Mouse (Mus musculus) left cerebral cortex, postnatal 10 days (tissue): ENCODE data around the gene Actl10. TPM values are rescaled to one million over a fixed set of nuclear protein-coding genes. Genes with fewer than 3 reads are reported as not detected.

ENCODE experiments used
- DNase-seq, 2 experiments: peaks; one replicate each; pipeline ENCODE4 v3.0.0; 2021 to 2022; ENCODE audit warnings: low spot score in 2 of 2, mixed read lengths in 1 of 2; ENCODE audit errors: extremely low spot score in 1 of 2
- intact Hi-C: fragments of 180-260 bp; cut with DNase I; formaldehyde crosslinking; loops from one replicate; pipeline ENCODE4 v1.15.1; 2025
- total RNA-seq, 2 experiments: library from RNA; stranded (reverse); gene quantifications; 2 replicates each; pipeline ENCODE4 v1.2.3; 2021

The Actl10 gene
- total RNA-seq: not detected

- intact Hi-C loops: loop anchor here (10.0 kb wide), 1 partner anchor 63 kb away; the partner anchor contains the start of genes 4930519P11Rik and Zfp341
- DNase-seq: no peak
Observed at GRCm38 (mm10) chr2:154551476-154551875, at the start of gene Actl10. Gene Actl10, plus strand, starts transcription at chr2:154551776.

- DNase-seq: no peak
- intact Hi-C loops: no loop called here
Observed at GRCm38 (mm10) chr2:154507076-154507475, 44.5 kb upstream of the Actl10 start.

GRCm38 (mm10) chr2:154507566-154508283 is 43.9 kb upstream of the Actl10 start:
- intact Hi-C loops: no loop called here
- no peak for DNase-seq

- no peak for DNase-seq
- intact Hi-C loops: no loop called here
Observed at GRCm38 (mm10) chr2:154508450-154508849, 43.1 kb upstream of the Actl10 start.

GRCm38 (mm10) chr2:154510141-154510540 is 41.4 kb upstream of the Actl10 start:
- DNase-seq: no peak
- intact Hi-C loops: no loop called here

- intact Hi-C loops: no loop called here
- DNase-seq: no peak
Observed at GRCm38 (mm10) chr2:154516944-154517343, 34.6 kb upstream of the Actl10 start.

- intact Hi-C loops: no loop called here
- no peak for DNase-seq
Observed at GRCm38 (mm10) chr2:154517424-154517823, 34.2 kb upstream of the Actl10 start.

GRCm38 (mm10) chr2:154521449-154521848 is 30.1 kb upstream of the Actl10 start:
- intact Hi-C loops: no loop called here
- no peak for DNase-seq

GRCm38 (mm10) chr2:154522334-154522733 is 29.2 kb upstream of the Actl10 start:
- no peak for DNase-seq
- intact Hi-C loops: no loop called here

- intact Hi-C loops: no loop called here
- peak in 1 of 2 experiments; percentile 58 for DNase-seq
Observed at GRCm38 (mm10) chr2:154525285-154525684, 26.3 kb upstream of the Actl10 start.

- intact Hi-C loops: no loop called here
- DNase-seq: no peak
Observed at GRCm38 (mm10) chr2:154526531-154526930, 25.0 kb upstream of the Actl10 start.

- intact Hi-C loops: no loop called here
- DNase-seq: no peak
Observed at GRCm38 (mm10) chr2:154532888-154533287, 18.7 kb upstream of the Actl10 start.

GRCm38 (mm10) chr2:154534704-154535270 is 16.8 kb upstream of the Actl10 start:
- intact Hi-C loops: loop anchor here (5.0 kb wide), 1 partner anchor 97 kb away; the partner anchor contains the start of gene Cbfa2t2
- no peak for DNase-seq

GRCm38 (mm10) chr2:154538310-154538709 is 13.3 kb upstream of the Actl10 start:
- DNase-seq: no peak
- intact Hi-C loops: loop anchor here (5.0 kb wide), 1 partner anchor 101 kb away; the partner anchor contains the start of gene Cbfa2t2

GRCm38 (mm10) chr2:154538710-154539109 is 12.9 kb upstream of the Actl10 start:
- intact Hi-C loops: loop anchor here (1.0 to 5.0 kb wide), 2 partner anchors 101 to 121 kb away; partner anchors contain the start of gene Cbfa2t2
- DNase-seq: no peak

- DNase-seq: no peak
- intact Hi-C loops: loop anchor here (1.0 to 5.0 kb wide), 2 partner anchors 102 to 122 kb away; partner anchors contain the start of gene Cbfa2t2
Observed at GRCm38 (mm10) chr2:154539720-154540119, 11.9 kb upstream of the Actl10 start.

- intact Hi-C loops: no loop called here
- no peak for DNase-seq
Observed at GRCm38 (mm10) chr2:154541630-154542029, 9.9 kb upstream of the Actl10 start.

GRCm38 (mm10) chr2:154543567-154544347 is 7.8 kb upstream of the Actl10 start:
- DNase-seq: peak; percentile 68 to 79
- intact Hi-C loops: no loop called here

- intact Hi-C loops: no loop called here
- no peak for DNase-seq
Observed at GRCm38 (mm10) chr2:154546711-154547110, 4.9 kb upstream of the Actl10 start, which contains the start of gene 1700003F12Rik. Gene 1700003F12Rik, plus strand, starts transcription at chr2:154547085.
